Mouse (Mus musculus) monocyte, adult 59 days (primary cell): ENCODE data around the gene Rps19. TPM values are rescaled to one million over a fixed set of nuclear protein-coding genes. Genes with fewer than 3 reads are reported as not detected.

ENCODE experiments used
- total RNA-seq, 2 experiments: library from RNA; stranded (reverse); gene quantifications; one replicate each; pipeline ENCODE4 v1.2.4; 2023

Gene Rps19
- total RNA-seq: 1,000 to 10,000 TPM; 1,275 to 1,329 TPM

DNA sequence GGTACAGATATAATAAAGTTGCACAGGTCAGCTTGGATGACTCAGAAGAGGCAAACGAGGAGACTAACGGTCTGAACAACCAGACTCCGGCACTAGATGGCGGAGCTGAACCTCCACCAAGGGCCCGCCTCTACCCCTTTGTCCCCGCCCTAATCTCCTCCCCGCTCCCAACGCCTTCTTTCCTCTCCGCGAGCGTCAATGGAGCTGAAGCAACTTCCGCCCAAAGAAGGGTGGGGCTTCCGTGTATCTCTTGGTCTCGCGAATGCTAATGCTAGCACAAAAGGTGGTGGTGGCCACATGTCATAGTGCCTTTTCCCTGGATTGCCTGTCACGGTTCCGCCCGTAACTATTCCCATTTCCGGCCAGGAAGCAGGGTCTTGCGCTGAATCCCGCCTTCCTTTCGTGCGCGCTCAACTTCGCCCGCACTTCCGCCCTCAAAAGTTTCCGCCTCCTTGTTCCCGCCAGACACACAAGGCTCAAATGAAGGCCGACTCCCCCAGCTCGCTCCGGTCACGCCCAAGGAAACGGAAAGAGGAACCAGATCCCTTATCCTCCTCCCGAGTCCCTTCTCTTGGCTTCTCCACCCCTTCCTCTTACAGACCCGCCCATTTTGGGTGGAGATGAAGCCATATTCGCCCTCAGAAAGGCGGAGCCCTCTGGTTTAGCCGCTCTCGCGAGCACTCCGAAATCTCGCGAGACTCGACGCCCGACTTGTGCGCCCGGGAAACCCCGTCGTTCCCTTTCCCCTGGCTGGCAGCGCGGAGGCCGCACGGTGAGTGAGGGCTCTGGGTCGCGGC is at the start of gene Rps19:
Rps19 (plus strand) TSS at position 476 of the 797 bp plus-strand sequence.

DNA sequence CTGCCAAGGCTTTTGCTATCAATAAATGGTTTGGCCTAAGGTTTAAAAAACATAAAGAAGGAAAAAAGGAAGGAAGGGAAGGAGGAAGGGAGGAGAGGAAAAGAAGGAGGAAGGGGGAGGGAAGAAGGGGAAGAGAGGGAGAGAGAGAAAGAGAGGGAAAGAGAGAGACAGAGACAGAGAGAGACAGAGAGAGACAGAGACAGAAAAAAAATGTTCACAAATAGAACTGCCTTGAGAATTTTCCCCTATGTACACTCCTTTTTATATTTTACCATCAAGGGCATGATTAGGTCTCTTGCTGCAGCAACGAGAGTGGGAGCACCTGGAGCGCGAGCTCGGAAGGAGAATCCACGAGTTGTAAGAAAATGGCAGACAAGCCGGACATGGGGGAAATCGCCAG is 22.3 kb upstream of the Rps19 start, which contains the start of gene Gm9844:
Gm9844 (plus strand) TSS at position 301 of the 400 bp plus-strand sequence.

DNA sequence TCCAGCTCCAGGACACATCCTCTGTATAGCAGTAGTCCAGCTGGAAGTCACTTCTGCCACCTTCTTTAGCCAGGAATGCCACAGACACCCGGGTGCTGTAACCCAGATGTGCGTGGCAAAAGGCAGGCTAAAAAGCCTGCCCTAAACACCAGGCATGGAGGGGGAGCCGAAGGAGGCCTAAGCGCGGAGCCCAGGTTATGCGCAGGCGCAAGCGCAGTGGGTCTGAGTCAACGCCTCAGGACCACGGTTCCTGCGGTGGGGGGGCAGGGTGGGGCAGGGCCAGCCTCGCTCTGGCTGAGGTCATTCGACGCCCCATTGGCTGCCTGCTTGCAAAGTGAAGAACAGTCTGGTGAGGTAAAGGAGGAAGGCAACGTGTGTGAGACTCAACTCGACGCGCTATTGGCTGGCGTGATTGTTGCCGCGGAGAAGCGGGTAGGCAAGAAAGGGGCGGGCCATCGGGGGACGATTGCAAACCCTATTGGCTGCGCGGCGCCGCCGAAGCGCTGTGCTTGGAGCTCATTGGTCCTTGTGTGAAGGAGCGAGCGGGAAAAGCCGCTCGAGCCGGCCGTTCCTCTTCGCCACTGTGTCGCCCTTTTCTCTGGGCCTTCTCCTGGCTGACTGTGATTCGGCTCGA is 14.5 kb upstream of the Rps19 start, which contains the start of the genes Lypd4 and Dmrtc2:
Lypd4 (minus strand) TSS at position 410 of the 634 bp plus-strand sequence.
Dmrtc2 (plus strand) TSS at position 526 of the 634 bp plus-strand sequence.

DNA sequence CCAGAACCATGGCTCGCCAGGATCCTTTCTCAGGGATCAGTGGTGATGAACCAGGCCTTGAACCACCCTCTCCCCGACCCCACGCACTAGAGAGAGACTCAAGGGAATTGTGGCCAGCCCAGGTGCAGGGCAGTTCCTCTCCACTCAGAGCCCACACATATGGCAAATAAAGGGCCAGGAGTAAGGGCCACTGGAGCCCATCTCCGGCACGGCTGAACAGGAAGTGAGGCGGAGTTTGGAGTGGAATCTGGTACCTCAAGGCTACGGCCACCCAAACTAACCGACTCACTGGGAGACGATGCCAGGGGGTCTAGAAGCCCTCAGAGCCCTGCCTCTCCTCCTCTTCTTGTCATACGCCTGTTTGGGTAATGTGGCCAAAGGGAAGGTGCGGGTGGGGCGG is 13.1 kb downstream of the Rps19 start, which contains the start of gene Cd79a:
Cd79a (plus strand) TSS at position 158 of the 400 bp plus-strand sequence.

DNA sequence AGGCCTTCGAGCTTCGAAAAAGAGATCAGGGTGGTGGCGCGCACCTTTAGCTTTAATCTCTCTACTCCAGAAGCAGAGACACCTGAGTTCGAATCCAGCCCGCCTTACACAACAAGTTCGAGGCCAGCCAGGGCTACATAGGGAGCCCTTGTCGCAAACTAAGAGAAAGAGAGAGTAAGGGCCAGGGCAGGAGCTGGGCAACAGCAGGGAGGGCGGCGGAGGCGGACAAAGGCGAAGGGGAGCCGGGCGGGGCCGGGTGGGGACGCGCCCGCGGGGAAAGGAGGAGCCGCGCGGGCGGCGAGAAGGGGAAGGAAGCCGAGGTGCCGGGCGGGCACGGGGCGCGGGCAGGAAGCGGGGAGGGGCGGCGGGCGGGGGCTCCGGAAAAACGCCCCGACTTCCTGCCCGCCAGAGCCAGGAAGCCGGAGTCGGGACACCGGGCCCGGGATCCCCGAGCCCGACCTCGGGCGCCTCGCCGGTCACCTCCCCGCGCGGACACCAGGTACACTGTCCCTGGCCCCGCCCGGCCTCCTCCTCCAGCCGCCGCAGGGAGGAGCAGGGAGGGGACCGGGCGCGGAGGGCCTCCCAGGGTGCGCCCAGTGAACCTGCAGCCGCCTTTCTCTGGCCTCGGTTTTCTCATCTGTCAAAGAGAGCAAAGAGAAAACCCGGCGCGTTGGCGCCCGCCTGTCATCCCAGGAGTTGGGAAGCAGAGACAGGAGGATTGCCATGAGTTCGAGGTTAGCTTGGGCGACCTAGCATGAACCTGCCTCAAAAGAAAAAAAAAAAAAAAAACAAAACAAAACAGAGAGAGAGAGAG is 18.7 kb downstream of the Rps19 start, which contains the start of gene Arhgef1:
Arhgef1 (plus strand) TSS at position 283 of the 814 bp plus-strand sequence.

Other genes with a start within 250 kb of the Rps19 start
- not detected for gene Lypd3, start 247.8 kb upstream of the Rps19 start, total RNA-seq
- gene Tex101, start 207.7 kb upstream of the Rps19 start, total RNA-seq: not detected
- gene BC049730, start 175.1 kb upstream of the Rps19 start, total RNA-seq: under 1 TPM in 1 of 2 experiments, not detected in 1; 0.45 TPM
- gene Gm4763, start 157.5 kb upstream of the Rps19 start, total RNA-seq: under 1 TPM; 0.67 to 0.92 TPM
- 100 to 1,000 TPM; 165 to 189 TPM for gene Cd177, start 124.1 kb upstream of the Rps19 start, total RNA-seq
- gene Ceacam10, start 107.2 kb upstream of the Rps19 start, total RNA-seq: not detected
- gene Gm9844, start 22.2 kb upstream of the Rps19 start, total RNA-seq: 1 to 10 TPM; 2.7 to 4.2 TPM
- gene Lypd4, start 14.4 kb upstream of the Rps19 start, total RNA-seq: not detected
- not detected for gene Dmrtc2, start 14.3 kb upstream of the Rps19 start, total RNA-seq
- gene Cd79a, start 13.0 kb downstream of the Rps19 start, total RNA-seq: 1 to 10 TPM; 2.2 to 5.3 TPM
- 100 to 1,000 TPM; 595 to 645 TPM for gene Arhgef1, start 18.5 kb downstream of the Rps19 start, total RNA-seq
- not detected for gene Gm4881, start 60.1 kb downstream of the Rps19 start, total RNA-seq
- gene Rabac1, start 88.4 kb downstream of the Rps19 start, total RNA-seq: 100 to 1,000 TPM; 143 to 159 TPM
- 100 to 1,000 TPM; 358 to 382 TPM for gene Atp1a3, start 121.6 kb downstream of the Rps19 start, total RNA-seq
- 1 to 10 TPM; 1.8 TPM for gene Grik5, start 188.0 kb downstream of the Rps19 start, total RNA-seq
- 10 to 100 TPM; 12.1 to 13.2 TPM for gene Zfp574, start 188.2 kb downstream of the Rps19 start, total RNA-seq